Mouse (Mus musculus) intestine, postnatal 0 days (tissue): ENCODE data around the gene Smim26. TPM values are rescaled to one million over a fixed set of nuclear protein-coding genes. Genes with fewer than 3 reads are reported as not detected.

Experiments
- ATAC-seq: fragments of 200-750 bp; cut with Nextera tagmentation; 2 replicates; pipeline ENCODE4 v1.8.0; 2017; ENCODE audit warnings: mild to moderate bottlenecking, moderate TSS enrichment, moderate library complexity
- H3K27ac ChIP-seq: fragments of 300-500 bp; sonication (generic); 2 replicates; pipeline ENCODE4 v1.5.1; 2014; ENCODE audit warnings: mild to moderate bottlenecking, low read depth, low read length, moderate library complexity
- H3K27me3 ChIP-seq: fragments of 300-500 bp; sonication (generic); replicated peaks from 2 replicates; pipeline ENCODE4 v1.6.1; 2014; ENCODE audit warnings: low read length, mixed read lengths; ENCODE audit not compliant: control insufficient read depth, insufficient read depth
- H3K36me3 ChIP-seq: fragments of 300-500 bp; sonication (generic); 2 replicates; pipeline ENCODE4 v1.6.1; 2014; ENCODE audit warnings: mild to moderate bottlenecking, moderate library complexity; ENCODE audit not compliant: control insufficient read depth, insufficient read depth
- H3K4me1 ChIP-seq: fragments of 300-500 bp; sonication (generic); replicated peaks from 2 replicates; pipeline ENCODE4 v1.6.1; 2014; ENCODE audit warnings: antibody characterized with exemption, low read length, mixed read lengths; ENCODE audit not compliant: control insufficient read depth, insufficient read depth
- H3K4me2 ChIP-seq: fragments of 300-500 bp; sonication (generic); replicated peaks from 2 replicates; pipeline ENCODE4 v1.6.1; 2014; ENCODE audit warnings: low read depth, mild to moderate bottlenecking, moderate library complexity
- H3K4me3 ChIP-seq: fragments of 300-500 bp; sonication (generic); 2 replicates; pipeline ENCODE4 v1.5.1; 2014; ENCODE audit warnings: low read depth, low read length
- H3K9ac ChIP-seq: fragments of 300-500 bp; sonication (generic); 2 replicates; pipeline ENCODE4 v1.6.1; 2014; ENCODE audit warnings: mild to moderate bottlenecking, low read depth, low read length
- H3K9me3 ChIP-seq: fragments of 300-500 bp; sonication (generic); 2 replicates; pipeline ENCODE4 v1.6.1; 2016; ENCODE audit warnings: mixed run types; ENCODE audit not compliant: control insufficient read depth
- CTCF ChIP-seq: sonication (generic); IDR thresholded peaks from 2 replicates; pipeline ENCODE4 v1.5.1; 2016; ENCODE audit warnings: low read depth, mild to moderate bottlenecking, control low read depth, antibody characterized with exemption, moderate library complexity
- WGBS: fragments of 180-500 bp; shearing (Covaris S2); extraction: QIAGEN DNeasy Blood & Tissue Kit; methylation state at CpG from one replicate; pipeline ENCODE4 v1.1.7; 2014; 5-methylcytosine and 5-hydroxymethylcytosine counted together
- polyA plus RNA-seq: library from polyadenylated mRNA; unstranded; fragments of >200 nt; fragmentation: Nextera tagmentation; extraction: Ambion mirVana; gene quantifications from 2 replicates; pipeline ENCODE4 v1.2.1, GENCODE M21; 2015

The Smim26 gene
- polyA plus RNA-seq: 48.0 and 51.8 TPM in 2 replicates

- no peaks in the 10 kb centered on the region for H3K4me1 ChIP-seq
- WGBS: under 1% methylated on average over 31 of the region's 31 CpGs
- peak; percentile 95 for ATAC-seq
- no peak for TF ChIP-seq CTCF
- no peaks in the 10 kb centered on the region for H3K9me3 ChIP-seq
- H3K9ac ChIP-seq: peak within 1 kb of the TSS; percentile 62
- peaks cover 7% of the 10 kb centered on the region for H3K36me3 ChIP-seq
- peak within 1 kb of the TSS; percentile 78 for H3K4me2 ChIP-seq
- peak within 1 kb of the TSS; percentile 66 for H3K4me3 ChIP-seq
- no peaks in the 10 kb centered on the region for H3K27me3 ChIP-seq
- peak within 1 kb of the TSS; percentile 30; the same call in 1 of the 2 replicates for H3K27ac ChIP-seq
Observed at GRCm38 (mm10) chr2:144593951-144594651, at the start of gene Smim26. Gene Smim26 (plus strand): TSS chr2:144594054.

DNA sequence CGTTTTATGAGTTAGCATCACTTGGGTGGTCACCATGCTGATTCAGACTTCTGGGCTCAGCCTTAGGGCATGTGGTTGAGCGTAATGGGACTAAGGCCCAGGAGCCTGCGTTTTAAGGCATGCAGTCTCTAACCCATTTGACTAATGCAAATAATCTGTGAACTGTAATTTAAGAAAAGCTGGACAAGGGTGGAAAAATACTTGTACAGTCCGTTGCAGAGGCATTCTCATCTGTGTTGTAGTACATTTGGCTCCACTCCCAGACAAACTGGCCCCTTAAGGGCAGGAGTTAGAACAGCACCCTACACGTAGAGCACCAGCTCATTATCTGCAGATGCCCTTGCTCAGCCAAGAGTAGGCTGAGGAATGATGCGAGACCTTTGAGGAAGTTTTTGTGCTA is 49.2 kb upstream of the Smim26 start:
- ATAC-seq: no peak
- 61% methylated on average over 6 of the region's 6 CpGs for WGBS
- H3K4me3 ChIP-seq: no peak overlapping the region
- H3K27me3 ChIP-seq: no peaks in the 10 kb centered on the region
- no peak overlapping the region for H3K4me2 ChIP-seq
- H3K36me3 ChIP-seq: peaks cover 40% of the 10 kb centered on the region
- H3K4me1 ChIP-seq: no peaks in the 10 kb centered on the region
- no peak overlapping the region for H3K27ac ChIP-seq
- no peak for TF ChIP-seq CTCF
- H3K9ac ChIP-seq: no peak overlapping the region
- H3K9me3 ChIP-seq: no peaks in the 10 kb centered on the region

DNA sequence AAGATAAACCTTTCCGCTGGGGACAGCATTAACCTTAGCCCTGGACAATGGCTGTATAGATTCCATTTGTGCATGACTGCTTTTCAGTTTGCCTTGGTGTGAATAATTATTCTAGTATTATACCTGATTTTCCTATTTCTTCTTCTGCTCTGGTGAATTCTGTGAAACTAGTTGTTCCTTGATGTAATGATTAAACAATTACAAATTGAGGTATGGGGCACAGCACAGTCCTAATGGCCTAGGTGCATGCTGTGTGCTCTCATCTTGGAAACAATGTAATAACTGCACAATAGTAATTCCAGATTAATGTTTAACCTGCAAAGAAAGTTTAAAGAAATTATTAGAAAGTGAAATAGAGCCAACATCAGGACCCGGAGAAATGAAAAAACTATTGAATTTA is 48.8 kb upstream of the Smim26 start:
- Histone ChIP-seq H3K4me3 (no peak overlapping the region), H3K36me3 (peaks cover 37% of the 10 kb centered on the region), H3K27me3 (no peaks in the 10 kb centered on the region), H3K4me1 (peaks cover 2% of the 10 kb centered on the region), H3K9ac (no peak overlapping the region), H3K9me3 (no peaks in the 10 kb centered on the region), H3K4me2 (no peak overlapping the region), H3K27ac (no peak overlapping the region)
- 55% methylated on average over 2 of the region's 2 CpGs for WGBS
- TF ChIP-seq CTCF: no peak
- no peak for ATAC-seq

- no peaks in the 10 kb centered on the region for H3K27me3 ChIP-seq
- H3K9me3 ChIP-seq: no peaks in the 10 kb centered on the region
- H3K36me3 ChIP-seq: peaks cover 33% of the 10 kb centered on the region
- WGBS: 13% methylated on average over 1 of the region's 1 CpGs
- no peak overlapping the region for H3K9ac ChIP-seq
- TF ChIP-seq CTCF: no peak
- no peak overlapping the region for H3K4me2 ChIP-seq
- no peak overlapping the region for H3K4me3 ChIP-seq
- no peak for ATAC-seq
- peaks cover 3% of the 10 kb centered on the region for H3K4me1 ChIP-seq
- H3K27ac ChIP-seq: no peak overlapping the region
Observed at GRCm38 (mm10) chr2:144545481-144545880, 48.4 kb upstream of the Smim26 start.

- no peaks in the 10 kb centered on the region for H3K9me3 ChIP-seq
- peaks cover 3% of the 10 kb centered on the region for H3K4me1 ChIP-seq
- H3K27ac ChIP-seq: no peak overlapping the region
- no peaks in the 10 kb centered on the region for H3K27me3 ChIP-seq
- H3K9ac ChIP-seq: no peak overlapping the region
- WGBS: 71% methylated on average over 4 of the region's 4 CpGs
- peaks cover 28% of the 10 kb centered on the region for H3K36me3 ChIP-seq
- H3K4me2 ChIP-seq: no peak overlapping the region
- H3K4me3 ChIP-seq: no peak overlapping the region
- no peak for ATAC-seq
- TF ChIP-seq CTCF: no peak
Observed at GRCm38 (mm10) chr2:144547559-144547958, 46.3 kb upstream of the Smim26 start.

DNA sequence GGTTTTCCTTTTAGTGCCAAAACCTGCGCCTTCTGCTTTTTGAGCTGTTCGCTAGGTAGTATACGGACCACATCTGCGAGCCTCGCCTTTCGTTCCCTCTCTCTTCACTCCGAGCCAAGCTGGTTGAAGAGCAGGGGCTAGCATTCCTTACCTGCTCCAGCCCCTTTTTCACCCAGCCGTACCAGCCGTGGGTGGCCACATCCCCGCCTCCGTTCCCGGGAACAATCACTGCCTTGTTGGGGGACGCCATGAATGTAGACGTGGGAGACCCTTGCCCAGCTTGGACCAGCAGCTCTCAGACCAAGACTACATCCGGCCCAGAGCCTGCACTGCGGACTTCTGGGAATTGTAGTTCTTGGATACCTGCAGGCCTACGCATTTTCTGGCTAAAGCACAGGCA is 43.3 kb upstream of the Smim26 start, which contains the start of gene Rbbp9:
TSS of gene Rbbp9 (minus strand) at position 341 of the 400 bp plus-strand sequence.
- Histone ChIP-seq H3K9me3 (no peaks in the 10 kb centered on the region), H3K9ac (peak within 1 kb of the TSS; percentile 50), H3K4me1 (peaks cover 7% of the 10 kb centered on the region), H3K36me3 (peaks cover 15% of the 10 kb centered on the region), H3K27me3 (no peaks in the 10 kb centered on the region), H3K4me2 (peak within 1 kb of the TSS; percentile 66), H3K27ac (no peak within 1 kb of the TSS), H3K4me3 (peak within 1 kb of the TSS; percentile 71)
- under 1% methylated on average over 17 of the region's 17 CpGs for WGBS
- peak; percentile 73 for ATAC-seq
- TF ChIP-seq CTCF: no peak
